Mouse (Mus musculus): ENCODE measurements at regions not wholly inside any gene's neighbourhood (a gene's known extent, or its start where the extent isn't known, plus 50 kb on each side); places are given as distances from the start of the nearest gene placed in this dataset.

DNA sequence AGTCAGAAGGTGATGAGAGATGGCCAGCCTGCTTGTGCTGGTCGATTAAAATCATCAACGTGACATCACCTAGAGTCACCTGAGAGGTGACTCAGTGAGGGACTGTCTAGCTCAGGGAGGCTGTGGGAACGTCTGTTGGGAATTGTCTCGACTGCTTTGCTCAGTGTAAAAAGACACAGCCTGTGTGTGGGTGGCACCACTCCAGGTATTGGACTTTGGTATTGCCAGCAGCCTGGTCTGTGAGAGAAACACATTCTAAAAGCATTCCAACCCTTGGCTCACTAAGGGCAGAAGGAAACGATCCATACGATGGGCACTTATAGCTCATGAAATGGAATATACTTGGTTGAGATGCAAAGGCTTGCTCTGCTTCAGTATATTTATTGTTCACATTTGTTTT is 209.2 kb downstream of the Mroh4 start:
- Histone ChIP-seq H3K27ac (ENCODE audit: insufficient read depth, low read length) (no peak overlapping the region), H3K4me1 (ENCODE audit: control insufficient read depth, insufficient read depth, low read length) (peaks cover 5% of the 10 kb centered on the region; the same call in 1 of the 2 replicates), H3K4me3 (ENCODE audit: insufficient read depth, low read length) (no peak overlapping the region)
- TF ChIP-seq POLR2A (IDR thresholded peaks at IDR 0.05; ENCODE audit: extremely low read depth, insufficient read depth, low read length) (no peak), CTCF (IDR thresholded peaks at IDR 0.05; ENCODE audit: extremely low read depth, insufficient read depth, low read length) (no peak)

DNA sequence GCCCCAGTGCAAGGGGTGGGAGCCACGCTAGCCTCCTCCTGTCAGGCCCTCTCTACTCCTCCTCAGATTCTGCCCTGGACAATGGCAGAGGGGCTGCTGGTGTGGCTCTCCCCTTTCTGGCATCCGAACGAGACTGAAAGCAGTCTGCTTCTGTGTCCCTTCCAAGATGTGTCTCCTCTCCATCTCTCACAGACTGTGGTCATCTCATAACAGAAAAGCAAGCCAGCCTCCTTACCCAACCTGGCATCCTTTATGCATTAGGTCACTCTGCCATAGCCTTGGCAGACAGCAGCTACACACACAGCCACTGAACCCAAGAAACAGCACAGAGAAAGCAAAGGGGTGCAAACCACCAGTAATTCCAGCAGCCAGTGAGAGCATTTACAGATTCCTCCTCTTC is 213.2 kb downstream of the Mroh4 start:
- Histone ChIP-seq H3K4me1 (ENCODE audit: control insufficient read depth, insufficient read depth, low read length) (peaks cover 2% of the 10 kb centered on the region; the same call in 1 of the 2 replicates), H3K27ac (ENCODE audit: insufficient read depth, low read length) (no peak overlapping the region), H3K4me3 (ENCODE audit: insufficient read depth, low read length) (no peak overlapping the region)
- TF ChIP-seq POLR2A (IDR thresholded peaks at IDR 0.05; ENCODE audit: extremely low read depth, insufficient read depth, low read length) (no peak), CTCF (IDR thresholded peaks at IDR 0.05; ENCODE audit: extremely low read depth, insufficient read depth, low read length) (no peak)

DNA sequence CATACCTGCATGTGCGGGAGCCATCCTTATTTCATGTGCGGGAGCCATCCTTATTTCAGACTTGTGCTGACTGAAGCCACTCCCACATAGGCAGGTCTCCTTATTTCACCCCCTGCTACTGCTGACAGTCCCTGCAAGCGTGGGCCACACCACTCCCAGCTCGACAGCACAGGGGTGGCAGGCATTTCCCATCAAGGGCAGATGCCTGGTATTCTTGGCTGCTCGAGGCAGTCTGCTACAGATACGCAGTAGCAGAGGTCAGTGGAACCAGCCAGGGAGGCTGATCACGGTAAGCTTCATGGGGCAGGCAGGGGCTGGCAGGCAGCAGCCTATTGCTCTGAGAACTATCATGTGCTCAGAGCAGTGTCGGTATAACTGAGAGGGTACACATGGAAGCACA is 215.6 kb downstream of the Mroh4 start:
- H3K4me1 ChIP-seq (ENCODE audit: control insufficient read depth, insufficient read depth, low read length): no peaks in the 10 kb centered on the region
- no peak for TF ChIP-seq CTCF (IDR thresholded peaks at IDR 0.05; ENCODE audit: extremely low read depth, insufficient read depth, low read length)
- TF ChIP-seq POLR2A (IDR thresholded peaks at IDR 0.05; ENCODE audit: extremely low read depth, insufficient read depth, low read length): no peak
- no peak overlapping the region for H3K27ac ChIP-seq (ENCODE audit: insufficient read depth, low read length)
- no peak overlapping the region for H3K4me3 ChIP-seq (ENCODE audit: insufficient read depth, low read length)

DNA sequence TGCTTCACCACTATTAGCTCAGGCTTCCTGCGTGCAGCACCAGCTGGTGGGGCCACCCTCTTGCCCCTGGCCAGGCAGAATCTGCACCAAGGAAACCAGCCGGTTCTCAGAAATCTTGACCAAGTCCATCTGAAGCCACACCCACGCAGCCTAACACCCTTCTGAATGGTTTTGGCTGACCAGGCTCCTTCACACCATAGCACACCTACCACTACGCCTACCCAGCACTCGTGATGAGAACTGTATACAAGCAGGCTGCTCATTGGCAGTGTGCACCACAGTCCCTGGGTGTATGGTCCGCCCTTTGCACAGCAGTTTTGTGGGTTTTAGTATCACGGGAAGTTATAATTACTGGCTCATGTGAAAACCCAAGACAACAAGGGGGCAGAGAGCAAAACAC is 217.5 kb downstream of the Mroh4 start:
- H3K4me3 ChIP-seq (ENCODE audit: insufficient read depth, low read length): no peak overlapping the region
- no peak for TF ChIP-seq CTCF (IDR thresholded peaks at IDR 0.05; ENCODE audit: extremely low read depth, insufficient read depth, low read length)
- TF ChIP-seq POLR2A (IDR thresholded peaks at IDR 0.05; ENCODE audit: extremely low read depth, insufficient read depth, low read length): no peak
- no peaks in the 10 kb centered on the region for H3K4me1 ChIP-seq (ENCODE audit: control insufficient read depth, insufficient read depth, low read length)
- no peak overlapping the region for H3K27ac ChIP-seq (ENCODE audit: insufficient read depth, low read length)

DNA sequence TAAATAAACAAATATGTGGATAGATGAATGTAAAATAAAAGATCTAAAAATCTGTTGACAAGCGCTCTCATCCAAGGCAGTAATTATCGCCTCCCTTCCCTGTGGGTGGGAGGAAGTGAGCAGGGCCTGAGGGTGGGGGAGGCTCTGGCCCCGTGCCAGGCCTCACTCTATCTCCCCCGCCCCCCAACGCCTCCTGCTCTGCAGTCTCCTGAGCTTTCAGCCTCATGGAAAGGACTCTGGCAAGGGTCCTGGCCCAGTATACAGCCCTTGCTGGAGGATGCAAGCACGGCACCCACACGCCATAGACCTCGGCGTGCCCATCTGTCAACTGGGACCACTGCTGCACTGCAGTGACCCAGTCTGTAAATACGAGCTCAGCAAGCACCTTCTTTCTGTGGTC is 222.9 kb downstream of the Mroh4 start:
- peaks cover 4% of the 10 kb centered on the region for H3K4me1 ChIP-seq (ENCODE audit: control insufficient read depth, insufficient read depth, low read length)
- no peak overlapping the region for H3K4me3 ChIP-seq (ENCODE audit: insufficient read depth, low read length)
- no peak overlapping the region for H3K27ac ChIP-seq (ENCODE audit: insufficient read depth, low read length)
- TF ChIP-seq CTCF (IDR thresholded peaks at IDR 0.05; ENCODE audit: extremely low read depth, insufficient read depth, low read length) (no peak), POLR2A (IDR thresholded peaks at IDR 0.05; ENCODE audit: extremely low read depth, insufficient read depth, low read length) (no peak)

DNA sequence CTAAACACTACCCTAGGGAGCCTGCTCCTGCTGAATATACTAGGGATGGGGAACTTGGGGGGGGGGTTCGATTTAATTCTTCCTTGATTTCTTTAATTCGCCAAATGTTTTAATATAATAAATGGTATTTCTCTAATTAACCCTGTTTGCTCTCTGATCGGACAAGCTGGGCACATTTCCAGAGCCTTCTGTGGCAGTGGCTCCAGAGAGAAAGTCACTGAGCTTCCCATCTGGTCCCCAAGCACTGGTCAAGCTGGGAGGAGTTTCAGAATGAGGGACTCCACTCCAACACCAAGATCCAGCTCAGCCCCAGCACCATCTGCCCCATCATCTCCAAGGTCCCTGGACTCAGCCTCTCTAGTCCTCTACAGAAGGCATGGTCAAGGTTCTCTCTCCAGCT is 223.9 kb downstream of the Mroh4 start:
- Histone ChIP-seq H3K4me1 (ENCODE audit: control insufficient read depth, insufficient read depth, low read length) (peaks cover 4% of the 10 kb centered on the region), H3K27ac (ENCODE audit: insufficient read depth, low read length) (no peak overlapping the region), H3K4me3 (ENCODE audit: insufficient read depth, low read length) (no peak overlapping the region)
- TF ChIP-seq CTCF (IDR thresholded peaks at IDR 0.05; ENCODE audit: extremely low read depth, insufficient read depth, low read length): no peak
- TF ChIP-seq POLR2A (IDR thresholded peaks at IDR 0.05; ENCODE audit: extremely low read depth, insufficient read depth, low read length): no peak

DNA sequence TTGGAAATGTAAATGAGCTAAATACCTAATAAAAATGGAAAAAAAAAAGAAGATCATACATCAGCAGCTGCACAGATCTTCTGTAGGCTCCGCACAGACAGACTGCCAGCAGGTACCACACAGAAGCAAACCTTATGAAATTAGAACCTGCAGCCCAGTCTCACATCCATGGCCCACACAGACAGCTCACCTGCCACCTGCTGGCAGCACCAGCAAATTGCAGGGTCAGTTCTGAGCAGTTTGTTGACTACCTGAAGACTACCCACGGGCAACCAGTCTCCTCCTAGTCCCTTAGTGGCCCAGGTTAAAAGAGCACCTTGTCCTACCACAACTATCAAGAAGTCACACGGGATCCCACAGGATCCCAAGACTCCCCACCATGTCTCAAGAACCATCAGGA is 225.1 kb downstream of the Mroh4 start:
- Histone ChIP-seq H3K27ac (ENCODE audit: insufficient read depth, low read length) (no peak overlapping the region), H3K4me3 (ENCODE audit: insufficient read depth, low read length) (no peak overlapping the region), H3K4me1 (ENCODE audit: control insufficient read depth, insufficient read depth, low read length) (peaks cover 4% of the 10 kb centered on the region)
- TF ChIP-seq CTCF (IDR thresholded peaks at IDR 0.05; ENCODE audit: extremely low read depth, insufficient read depth, low read length): peak; percentile 63
- no peak for TF ChIP-seq POLR2A (IDR thresholded peaks at IDR 0.05; ENCODE audit: extremely low read depth, insufficient read depth, low read length)

DNA sequence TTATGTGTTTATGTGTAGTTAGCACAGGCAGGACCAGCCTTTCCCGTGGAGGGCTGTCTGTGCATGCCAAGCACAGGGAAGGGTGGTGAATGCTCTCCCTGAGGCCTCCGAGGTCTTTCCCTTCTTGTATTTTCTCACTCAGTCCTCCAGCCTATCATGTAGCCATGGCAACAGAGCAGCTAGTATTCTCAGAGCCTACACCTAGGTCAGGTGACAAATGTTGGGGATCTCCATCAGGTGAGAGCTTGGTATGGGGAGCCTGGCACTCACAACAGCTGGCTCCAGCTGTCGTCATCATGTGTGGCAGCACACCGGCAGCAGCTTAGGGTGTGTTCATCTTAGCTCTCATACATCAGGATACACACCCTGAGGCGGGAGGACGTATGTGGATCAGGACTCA is 231.3 kb downstream of the Mroh4 start:
- Histone ChIP-seq H3K4me3 (ENCODE audit: insufficient read depth, low read length) (no peak overlapping the region), H3K4me1 (ENCODE audit: control insufficient read depth, insufficient read depth, low read length) (no peaks in the 10 kb centered on the region; the same call in 1 of the 2 replicates), H3K27ac (ENCODE audit: insufficient read depth, low read length) (no peak overlapping the region)
- TF ChIP-seq POLR2A (IDR thresholded peaks at IDR 0.05; ENCODE audit: extremely low read depth, insufficient read depth, low read length) (no peak), CTCF (IDR thresholded peaks at IDR 0.05; ENCODE audit: extremely low read depth, insufficient read depth, low read length) (no peak)

DNA sequence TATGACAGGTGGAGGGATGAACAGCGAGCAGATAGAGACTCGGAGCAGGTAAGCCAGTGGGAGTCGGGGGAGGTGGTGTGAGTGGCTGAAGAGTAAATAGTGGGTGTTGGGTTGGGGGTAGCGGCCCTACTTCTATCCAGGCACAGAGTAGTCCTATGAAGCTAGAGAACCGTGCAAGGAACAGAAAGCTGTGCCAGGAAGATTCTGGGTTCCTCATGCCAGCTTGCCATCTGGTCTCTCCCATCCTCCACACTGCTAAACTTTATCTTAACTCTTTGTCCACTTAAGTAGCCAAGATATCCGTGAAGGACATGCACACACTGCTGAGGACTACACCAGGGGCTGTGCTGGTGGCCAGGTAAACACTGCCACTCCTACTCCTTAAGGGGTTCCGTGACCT is 234.9 kb downstream of the Mroh4 start:
- TF ChIP-seq POLR2A (IDR thresholded peaks at IDR 0.05; ENCODE audit: extremely low read depth, insufficient read depth, low read length) (no peak), CTCF (IDR thresholded peaks at IDR 0.05; ENCODE audit: extremely low read depth, insufficient read depth, low read length) (no peak)
- Histone ChIP-seq H3K27ac (ENCODE audit: insufficient read depth, low read length) (no peak overlapping the region), H3K4me1 (ENCODE audit: control insufficient read depth, insufficient read depth, low read length) (no peaks in the 10 kb centered on the region; the same call in 1 of the 2 replicates), H3K4me3 (ENCODE audit: insufficient read depth, low read length) (no peak overlapping the region)

DNA sequence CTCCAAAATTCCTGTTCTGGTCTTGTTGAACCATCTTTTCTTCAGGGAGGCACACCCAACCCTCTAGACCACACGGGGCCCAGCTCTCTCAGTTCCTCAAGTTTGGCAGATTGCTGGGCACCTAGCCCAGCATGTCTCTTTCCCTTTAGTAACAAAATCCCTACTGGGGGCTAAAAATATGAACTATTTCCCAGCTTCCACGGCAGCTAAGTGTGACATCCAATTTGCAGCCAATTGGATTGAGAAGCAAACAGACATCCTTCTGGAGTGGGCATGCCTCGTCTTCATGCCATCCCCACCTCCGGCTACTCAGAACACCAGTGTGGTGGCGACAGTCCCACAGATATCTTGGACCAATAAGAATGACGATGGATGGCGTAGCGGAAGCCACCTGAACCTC is 240.1 kb downstream of the Mroh4 start:
- no peak for TF ChIP-seq POLR2A (IDR thresholded peaks at IDR 0.05; ENCODE audit: extremely low read depth, insufficient read depth, low read length)
- no peak for TF ChIP-seq CTCF (IDR thresholded peaks at IDR 0.05; ENCODE audit: extremely low read depth, insufficient read depth, low read length)

More for the DNA sequence above, 240.1 kb downstream of the Mroh4 start:
- H3K4me3 ChIP-seq (ENCODE audit: insufficient read depth, low read length): no peak overlapping the region
- no peaks in the 10 kb centered on the region; the same call in 1 of the 2 replicates for H3K4me1 ChIP-seq (ENCODE audit: control insufficient read depth, insufficient read depth, low read length)
- H3K27ac ChIP-seq (ENCODE audit: insufficient read depth, low read length): no peak overlapping the region

All from cortical plate, adult 2 months (tissue).